Mouse (Mus musculus) CH12.LX (cell line): ENCODE measurements around the gene Krt82.

ENCODE experiments used
- CTCF ChIP-seq, 2 experiments: IDR thresholded peaks in 1 of 2; conservative IDR thresholded peaks in 1 of 2; 2 replicates each; pipeline ENCODE4 v1.5.1; 2011 to 2012; ENCODE audit warnings: low read depth in 2 of 2, low read length in 2 of 2, improper control_type of control experiment in 1 of 2, inconsistent platforms in 1 of 2, mild to moderate bottlenecking in 1 of 2, moderate library complexity in 1 of 2
- EP300 ChIP-seq: IDR thresholded peaks from 2 replicates; pipeline ENCODE4 v1.6.1; 2011; ENCODE audit warnings: low read length, improper control_type of control experiment
- ETS1 ChIP-seq: conservative IDR thresholded peaks from 2 replicates; pipeline ENCODE4 v1.6.1; 2012; ENCODE audit warnings: low read depth, mild to moderate bottlenecking, inconsistent platforms, low read length, improper control_type of control experiment, moderate library complexity
- HCFC1 ChIP-seq: IDR thresholded peaks from 2 replicates; pipeline ENCODE4 v1.6.1; 2012; ENCODE audit warnings: low read depth, mild to moderate bottlenecking, inconsistent platforms, low read length, improper control_type of control experiment
- KAT2A ChIP-seq: IDR thresholded peaks from 2 replicates; pipeline ENCODE4 v1.6.1; 2012; ENCODE audit warnings: low read length, improper control_type of control experiment, inconsistent platforms; ENCODE audit not compliant: insufficient replicate concordance
- MAX ChIP-seq: IDR thresholded peaks from 2 replicates; pipeline ENCODE4 v1.6.1; 2011; ENCODE audit warnings: low read length, improper control_type of control experiment
- NRF1 ChIP-seq: IDR thresholded peaks from 2 replicates; pipeline ENCODE4 v1.6.1; 2014; ENCODE audit warnings: low read depth, mild to moderate bottlenecking, inconsistent platforms, low read length, improper control_type of control experiment, moderate library complexity
- POLR2A ChIP-seq: IDR thresholded peaks from 2 replicates; pipeline ENCODE4 v1.6.1; 2011; ENCODE audit warnings: low read depth, mild to moderate bottlenecking, improper control_type of control experiment, low read length
- UBTF ChIP-seq: IDR thresholded peaks from 2 replicates; pipeline ENCODE4 v1.6.1; 2012; ENCODE audit warnings: low read depth, mild to moderate bottlenecking, inconsistent platforms, low read length, improper control_type of control experiment, moderate library complexity
- USF2 ChIP-seq: conservative IDR thresholded peaks from 2 replicates; pipeline ENCODE4 v1.6.1; 2011; ENCODE audit warnings: low read depth, low read length, improper control_type of control experiment
- ZNF384 ChIP-seq: IDR thresholded peaks from 2 replicates; pipeline ENCODE4 v1.6.1; 2012; ENCODE audit warnings: low read depth, low read length, improper control_type of control experiment, inconsistent platforms

- TF ChIP-seq ETS1 = no peak
- no peak for TF ChIP-seq UBTF
- no peak for TF ChIP-seq HCFC1
- no peak for TF ChIP-seq EP300
- TF ChIP-seq POLR2A = no peak
- no peak for TF ChIP-seq CTCF (conservative IDR thresholded peaks at IDR 0.05 in 1 of 2, IDR thresholded peaks at IDR 0.05 in 1 of 2; ENCODE audit: low read depth in 2 of 2, low read length in 2 of 2)
- no peak for TF ChIP-seq MAX
- TF ChIP-seq USF2 = no peak
- no peak for TF ChIP-seq KAT2A
- no peak for TF ChIP-seq NRF1
- no peak for TF ChIP-seq ZNF384
These were observed 12.4 kb upstream of the Krt82 start, which contains the start of gene Krt90 for GRCm38 (mm10) chr15:101562850-101563249.
